Mouse (Mus musculus) embryonic fibroblast, embryonic 13.5 days (primary cell): ENCODE results near the gene Zfp948. TPM values are rescaled to one million over a fixed set of nuclear protein-coding genes. Genes with fewer than 3 reads are reported as not detected.
"Not testable (repeated sequence)": the region's sequence is repeated elsewhere in the genome, so short reads cannot be mapped to it uniquely, and the experiment has no call there.

ENCODE experiments used
- H3K27ac ChIP-seq: 2 replicates; pipeline ENCODE4 v1.5.1; 2012; ENCODE audit warnings: low read length, control low read depth, inconsistent platforms; ENCODE audit not compliant: insufficient read depth
- H3K4me1 ChIP-seq: 2 replicates; pipeline ENCODE4 v1.6.1; 2011; ENCODE audit warnings: low read length; ENCODE audit not compliant: control insufficient read depth, insufficient read depth
- H3K4me3 ChIP-seq: 2 replicates; pipeline ENCODE4 v1.5.1; 2011; ENCODE audit warnings: mild to moderate bottlenecking, control low read depth, low read length; ENCODE audit not compliant: insufficient read depth
- CTCF ChIP-seq: IDR thresholded peaks from 2 replicates; pipeline ENCODE4 v1.5.1; 2011; ENCODE audit warnings: mild to moderate bottlenecking, control low read depth, low read length, moderate library complexity, borderline replicate concordance; ENCODE audit not compliant: insufficient read depth
- POLR2A ChIP-seq: IDR thresholded peaks from 2 replicates; pipeline ENCODE4 v1.6.1; 2011; ENCODE audit warnings: low read depth, mild to moderate bottlenecking, control low read depth, low read length, moderate library complexity
- polyA plus RNA-seq: library from polyadenylated mRNA; stranded (reverse); fragments of >200 nt; gene quantifications from 2 replicates; pipeline ENCODE4 v1.2.4, GENCODE M21; 2011; ENCODE audit warnings: low read depth; ENCODE audit not compliant: missing spikeins, insufficient read length

Zfp948 gene
- polyA plus RNA-seq, 1 experiment = 28.2 TPM

DNA sequence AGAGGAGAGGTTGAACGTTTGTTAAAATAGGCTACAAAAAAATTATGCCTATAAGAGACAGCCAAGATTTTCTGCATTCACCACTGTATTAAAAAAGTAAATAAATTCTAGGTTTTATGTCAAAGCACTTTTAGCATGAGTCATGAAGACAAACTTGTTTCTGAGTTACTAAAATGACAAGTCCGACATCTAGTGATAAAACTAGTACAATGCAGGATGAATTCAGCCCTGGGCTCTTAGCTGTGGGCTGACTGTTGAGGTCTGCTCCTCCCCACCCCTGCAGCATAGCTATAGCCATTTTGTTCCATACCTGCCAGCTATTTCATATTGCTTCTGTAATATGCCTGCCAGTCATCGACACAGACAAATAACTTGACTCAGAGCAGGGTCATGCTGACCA lies 49.5 kb downstream of the Zfp948 start:
- H3K4me1 ChIP-seq = no peaks in the 10 kb centered on the region
- no peak overlapping the region for H3K27ac ChIP-seq
- H3K4me3 ChIP-seq = no peak overlapping the region
- TF ChIP-seq POLR2A (no peak), CTCF (no peak)

DNA sequence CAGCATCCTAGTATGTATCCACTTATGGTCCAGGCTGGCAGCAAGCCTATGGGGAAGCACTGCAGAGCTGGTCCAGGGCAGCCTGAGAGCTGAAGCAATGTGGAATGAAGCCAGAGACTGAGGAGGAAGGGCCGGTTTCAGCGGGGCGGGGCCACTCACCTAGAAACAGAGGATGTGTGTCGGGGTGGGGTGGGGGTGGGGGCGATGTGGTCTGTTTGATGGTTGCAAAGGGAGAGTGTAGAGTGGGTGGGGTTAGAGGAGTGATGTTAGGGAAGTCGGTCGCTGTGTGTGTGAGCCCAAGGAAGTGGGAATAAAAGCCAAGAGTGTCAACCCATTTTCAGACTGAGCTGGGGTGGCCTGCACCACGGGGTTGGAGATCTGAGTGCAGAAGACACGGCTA lies 50.5 kb downstream of the Zfp948 start:
- Histone ChIP-seq H3K27ac (no peak overlapping the region), H3K4me1 (no peaks in the 10 kb centered on the region), H3K4me3 (no peak overlapping the region)
- TF ChIP-seq CTCF (no peak), POLR2A (no peak)

DNA sequence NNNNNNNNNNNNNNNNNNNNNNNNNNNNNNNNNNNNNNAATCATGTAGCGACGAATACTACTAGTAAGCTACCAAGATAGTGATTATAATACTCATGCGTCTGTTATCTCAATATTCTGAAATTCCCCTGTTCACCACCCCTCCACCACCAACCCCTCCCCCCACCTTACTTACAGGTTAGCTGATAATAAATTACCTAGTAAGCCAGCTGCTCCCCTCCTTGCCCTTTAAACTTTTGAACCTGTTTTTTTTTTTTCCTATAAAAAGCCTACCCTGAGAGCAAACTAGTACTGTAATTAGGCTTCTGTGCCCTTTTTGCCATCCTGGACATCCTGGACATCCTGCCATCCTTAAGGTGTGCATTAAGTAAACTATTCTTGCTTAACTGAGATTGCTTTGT lies 56.8 kb downstream of the Zfp948 start:
- TF ChIP-seq CTCF = no peak
- no peak for TF ChIP-seq POLR2A
- no peaks in the 10 kb centered on the region for H3K4me1 ChIP-seq
- no peak overlapping the region for H3K4me3 ChIP-seq
- no peak overlapping the region for H3K27ac ChIP-seq

DNA sequence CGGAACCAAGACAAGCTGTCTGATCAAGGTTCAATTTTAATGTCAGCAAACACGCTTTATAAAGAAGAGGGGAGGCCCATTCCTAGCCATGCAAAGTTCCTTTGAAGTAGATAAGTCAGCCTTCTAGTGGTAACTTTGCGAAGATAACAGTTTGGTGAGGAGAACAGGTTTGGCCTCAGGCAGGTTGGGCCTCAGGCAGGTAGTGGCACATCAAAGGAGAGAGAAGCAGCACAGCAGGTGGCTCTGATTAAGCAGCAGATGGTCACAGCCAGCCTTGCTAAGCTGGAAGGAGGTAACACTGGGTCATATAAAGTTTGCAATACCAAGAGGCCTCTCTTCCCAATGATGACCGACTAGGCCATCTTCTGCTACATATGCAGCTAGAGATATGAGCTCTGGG lies 69.0 kb downstream of the Zfp948 start:
- not testable (repeated sequence) for H3K4me3 ChIP-seq, H3K27ac ChIP-seq, H3K4me1 ChIP-seq

Other genes starting within 250 kb of the Zfp948 start
- 3.1 and 5.4 TPM in 2 replicates for gene Zfp677, start 183.3 kb upstream of the Zfp948 start, polyA plus RNA-seq
- 3.6 and 5.3 TPM in 2 replicates for gene Zfp54, start 143.8 kb upstream of the Zfp948 start, polyA plus RNA-seq
- gene Zfp51, start 116.6 kb upstream of the Zfp948 start, polyA plus RNA-seq = 10.7 and 14.5 TPM in 2 replicates
- 10.8 and 14.7 TPM in 2 replicates for gene Zfp53, start 78.0 kb upstream of the Zfp948 start, polyA plus RNA-seq
- 17.9 and 29.4 TPM in 2 replicates for gene Zfp52, start 31.5 kb upstream of the Zfp948 start, polyA plus RNA-seq
- gene Zfp983, start 83.6 kb downstream of the Zfp948 start, polyA plus RNA-seq = 2.9 and 4.6 TPM in 2 replicates
- gene Gm10226, start 124.9 kb downstream of the Zfp948 start, polyA plus RNA-seq = 4.2 and 10.9 TPM in 2 replicates
- 6.4 and 9.0 TPM in 2 replicates for gene Zfp760, start 140.7 kb downstream of the Zfp948 start, polyA plus RNA-seq
- 7.1 and 9.9 TPM in 2 replicates for gene Zfp229, start 163.8 kb downstream of the Zfp948 start, polyA plus RNA-seq